Mouse (Mus musculus): ENCODE data around the gene Rsph10b. TPM values are rescaled to one million over a fixed set of nuclear protein-coding genes. Genes with fewer than 3 reads are reported as not detected.
A peak's percentile ranks its signal among the peaks of the same experiment; 100 is the strongest.

The Rsph10b gene
- total RNA-seq (2015; ENCODE audit: low replicate concordance) (4.4 TPM in 1 of 2 replicates, not detected in the other), total RNA-seq (2017; ENCODE audit: low replicate concordance) (3.8 and 7.0 TPM in 2 replicates)

DNA sequence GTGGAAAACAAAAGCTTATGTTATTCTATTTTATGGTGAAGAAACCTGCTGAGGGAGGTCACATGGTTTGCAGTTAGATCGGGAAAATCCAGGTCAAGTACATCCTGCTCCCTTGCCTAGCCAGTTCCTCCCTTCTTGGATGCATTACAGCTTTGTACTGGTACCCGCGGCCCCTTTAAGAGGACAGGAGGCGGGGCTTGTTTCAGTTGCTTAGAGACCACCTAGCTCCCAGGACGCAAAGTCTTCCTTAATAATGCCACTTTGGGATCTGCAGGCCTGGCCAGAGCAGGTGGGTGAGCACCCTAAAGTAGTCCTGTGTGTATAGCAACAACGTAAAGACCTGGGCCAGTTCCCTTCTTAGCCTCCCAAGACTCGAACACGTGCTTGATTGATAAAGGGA is at the start of gene Rsph10b:
Gene Rsph10b, plus strand, starts transcription at position 205 of the 400 bp plus-strand sequence.
- ATAC-seq (replicated peaks; ENCODE audit: low FRiP score, poor library complexity, severe bottlenecking): no peak

DNA sequence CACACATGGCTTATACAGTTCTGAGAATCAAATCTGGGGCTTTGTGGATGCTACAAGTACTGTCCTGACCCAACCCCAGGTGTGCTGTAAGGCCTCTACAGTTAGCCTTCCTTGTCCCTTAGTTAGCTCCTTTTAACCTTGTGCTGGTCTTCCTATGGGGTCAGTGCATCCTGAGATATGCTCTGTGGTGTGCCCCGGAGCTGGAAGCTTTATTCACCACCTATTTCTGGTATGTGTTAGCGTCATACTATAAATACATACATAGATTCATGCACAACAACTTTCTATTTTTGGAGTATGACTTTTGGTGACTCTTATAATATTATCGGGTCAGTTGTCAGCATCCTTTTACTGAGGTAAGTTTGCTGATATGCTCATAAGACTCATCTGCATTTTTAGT is 47.6 kb upstream of the Rsph10b start:
- ATAC-seq (replicated peaks; ENCODE audit: low FRiP score, poor library complexity, severe bottlenecking): no peak

- no peak for ATAC-seq (replicated peaks; ENCODE audit: low FRiP score, poor library complexity, severe bottlenecking)
Measured at GRCm38 (mm10) chr5:143890741-143891140, 42.1 kb upstream of the Rsph10b start.

DNA sequence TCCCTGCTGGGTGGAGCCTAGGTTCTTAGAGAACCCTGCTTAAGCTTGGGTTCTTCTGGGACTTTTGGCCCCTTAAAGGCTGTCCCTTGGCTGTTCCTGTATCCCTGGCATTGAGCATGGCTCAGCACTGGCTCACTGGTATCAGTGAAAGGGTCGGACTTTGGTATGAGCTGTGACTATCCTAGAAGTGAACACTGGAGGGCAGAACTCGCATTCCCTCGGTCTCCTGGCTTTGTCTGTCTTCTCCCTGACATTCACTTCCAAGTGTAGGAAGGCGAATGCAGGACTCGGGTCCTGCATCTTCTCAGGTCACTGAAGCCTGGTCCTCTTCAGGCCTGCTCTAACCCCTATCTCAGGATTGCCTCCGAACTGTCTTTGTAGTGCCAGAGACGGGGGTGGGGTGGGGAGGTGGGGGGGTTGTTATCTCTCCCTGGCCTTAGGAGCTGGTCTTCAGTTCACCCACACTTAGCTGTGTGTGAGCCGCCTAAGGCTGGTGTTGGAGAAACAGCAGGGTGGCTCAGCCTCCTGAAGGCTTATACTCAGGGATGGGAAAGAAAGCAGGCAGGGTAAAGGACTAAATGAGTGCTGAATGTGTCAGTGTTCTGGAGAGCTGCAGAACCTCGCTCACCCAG is 40.5 kb upstream of the Rsph10b start:
- ATAC-seq (replicated peaks; ENCODE audit: low FRiP score, poor library complexity, severe bottlenecking): no peak

DNA sequence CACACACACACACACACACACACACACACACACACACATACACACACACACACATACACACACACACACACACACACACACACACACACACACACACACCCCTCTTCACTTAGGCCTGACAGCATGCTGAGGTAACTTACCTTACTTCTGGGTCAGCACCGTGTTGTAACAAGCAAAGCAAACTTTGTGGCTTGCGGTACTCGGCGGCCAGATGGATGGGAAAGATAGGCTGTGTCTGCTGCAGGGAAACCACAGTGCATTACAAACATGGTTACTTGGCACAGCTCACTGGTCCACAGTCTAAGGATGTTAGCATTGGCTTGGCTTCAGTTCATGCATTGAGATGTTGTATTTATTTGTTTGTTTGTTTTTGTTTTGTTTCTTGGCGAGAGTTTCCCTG is 39.4 kb upstream of the Rsph10b start:
- ATAC-seq (replicated peaks; ENCODE audit: low FRiP score, poor library complexity, severe bottlenecking): no peak

GRCm38 (mm10) chr5:143897635-143898330 is 35.1 kb upstream of the Rsph10b start, which contains the start of gene Ankrd61:
Gene Ankrd61, minus strand, starts transcription at chr5:143897685.
- ATAC-seq (replicated peaks; ENCODE audit: low FRiP score, poor library complexity, severe bottlenecking): no peak

- ATAC-seq (replicated peaks; ENCODE audit: low FRiP score, poor library complexity, severe bottlenecking): 0 out of 2 replicates have a peak, but pooled peaks have one; percentile 1
Measured at GRCm38 (mm10) chr5:143902111-143902510, 30.7 kb upstream of the Rsph10b start.

GRCm38 (mm10) chr5:143903813-143904212 is 29.0 kb upstream of the Rsph10b start:
- peak; percentile 36; the same call in 1 of the 2 replicates for ATAC-seq (replicated peaks; ENCODE audit: low FRiP score, poor library complexity, severe bottlenecking)

DNA sequence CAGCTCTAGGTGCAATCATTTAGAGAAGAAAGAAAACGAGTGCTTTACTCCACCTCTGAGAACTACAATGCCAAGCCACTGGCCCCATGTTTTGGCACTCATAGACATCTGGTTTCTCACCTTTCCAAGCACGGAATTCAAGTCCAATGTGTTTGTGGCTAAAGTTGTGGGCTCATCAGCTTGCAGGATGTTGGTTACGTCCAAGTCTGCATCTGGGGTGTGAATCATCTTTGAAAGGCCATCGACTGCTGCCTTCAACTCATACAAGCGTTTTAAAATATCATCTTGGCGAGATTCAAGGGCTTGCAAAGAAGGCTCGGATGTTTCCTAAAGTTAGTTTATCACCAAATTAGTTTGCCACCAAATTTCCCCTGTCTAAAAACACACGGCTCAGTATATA is 26.4 kb upstream of the Rsph10b start:
- ATAC-seq (replicated peaks; ENCODE audit: low FRiP score, poor library complexity, severe bottlenecking): no peak

- ATAC-seq (replicated peaks; ENCODE audit: low FRiP score, poor library complexity, severe bottlenecking): peak; percentile 40
Measured at GRCm38 (mm10) chr5:143908926-143909325, 23.9 kb upstream of the Rsph10b start.

DNA sequence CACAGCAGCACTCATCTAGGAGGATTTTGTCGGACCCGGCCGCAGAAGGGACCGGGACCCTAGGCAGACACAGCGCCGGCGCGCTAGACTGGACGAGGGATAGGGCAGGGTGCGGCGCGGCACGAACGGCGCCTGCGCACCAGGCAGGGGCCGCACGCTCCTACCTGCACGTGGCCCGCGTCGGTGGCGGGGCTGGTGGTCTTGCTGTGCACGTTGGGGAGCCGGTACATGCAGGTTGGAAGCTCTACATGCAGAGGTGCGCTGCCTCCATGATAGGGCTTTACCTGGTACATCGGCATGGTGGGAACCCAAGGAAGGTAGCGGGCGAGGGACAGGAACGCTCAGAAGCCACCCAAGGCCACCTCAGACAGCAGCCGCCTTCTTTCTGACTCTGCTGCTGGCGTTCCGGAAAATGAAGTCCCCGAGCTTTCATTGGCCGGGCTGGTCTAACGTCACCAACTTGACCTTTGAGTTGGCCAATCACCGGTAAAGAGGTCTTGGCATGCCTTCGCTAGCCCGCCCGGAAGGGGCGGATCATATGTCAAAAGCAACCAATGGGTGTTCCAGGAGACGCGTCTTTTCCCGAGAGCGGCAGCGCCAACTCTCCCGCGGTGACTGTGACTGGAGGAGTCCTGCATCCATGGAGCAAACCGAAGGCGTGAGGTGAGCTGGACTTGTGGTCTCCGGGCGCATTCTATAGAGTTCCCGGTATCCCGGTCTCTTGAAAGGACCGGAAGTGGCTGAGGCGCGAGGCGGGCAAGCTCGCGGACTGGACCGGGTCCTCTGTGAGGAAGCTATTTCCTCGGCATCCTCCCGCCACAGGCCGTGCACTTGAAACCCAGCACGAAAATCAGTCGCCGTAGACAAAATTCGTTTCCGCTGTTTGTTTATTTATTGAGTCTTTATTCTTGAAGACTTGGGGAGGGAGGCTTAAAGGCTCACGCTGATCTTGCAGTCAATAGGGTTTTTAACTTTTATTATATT is 23.1 kb upstream of the Rsph10b start, which contains the start of the genes Aimp2 and Pms2:
Gene Aimp2, minus strand, starts transcription at position 431 of the 984 bp plus-strand sequence.
Gene Pms2, plus strand, starts transcription at position 548 of the 984 bp plus-strand sequence.
- peak; percentile 89 for ATAC-seq (replicated peaks; ENCODE audit: low FRiP score, poor library complexity, severe bottlenecking)

GRCm38 (mm10) chr5:143916221-143916620 is 16.6 kb upstream of the Rsph10b start:
- no peak for ATAC-seq (replicated peaks; ENCODE audit: low FRiP score, poor library complexity, severe bottlenecking)

DNA sequence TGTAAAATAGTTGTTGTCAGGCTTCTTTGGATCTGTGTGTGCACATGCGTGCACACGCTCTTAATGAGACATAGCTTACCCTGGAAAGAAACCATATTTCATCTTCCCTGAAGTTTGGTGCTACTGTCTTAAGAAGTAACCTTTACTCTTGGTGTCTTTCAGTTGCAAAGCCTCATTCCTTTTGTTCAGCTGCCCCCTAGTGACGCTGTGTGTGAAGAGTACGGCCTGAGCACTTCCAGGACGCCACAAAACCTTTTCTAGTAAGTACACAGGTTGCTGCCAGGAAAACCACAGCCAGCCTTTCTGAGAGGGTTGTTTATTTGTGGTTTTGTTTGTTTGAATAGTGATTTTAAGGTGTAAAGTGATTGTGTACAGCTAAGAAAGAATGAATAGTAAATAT is 15.4 kb upstream of the Rsph10b start:
- peak; percentile 89 for ATAC-seq (replicated peaks; ENCODE audit: low FRiP score, poor library complexity, severe bottlenecking)

DNA sequence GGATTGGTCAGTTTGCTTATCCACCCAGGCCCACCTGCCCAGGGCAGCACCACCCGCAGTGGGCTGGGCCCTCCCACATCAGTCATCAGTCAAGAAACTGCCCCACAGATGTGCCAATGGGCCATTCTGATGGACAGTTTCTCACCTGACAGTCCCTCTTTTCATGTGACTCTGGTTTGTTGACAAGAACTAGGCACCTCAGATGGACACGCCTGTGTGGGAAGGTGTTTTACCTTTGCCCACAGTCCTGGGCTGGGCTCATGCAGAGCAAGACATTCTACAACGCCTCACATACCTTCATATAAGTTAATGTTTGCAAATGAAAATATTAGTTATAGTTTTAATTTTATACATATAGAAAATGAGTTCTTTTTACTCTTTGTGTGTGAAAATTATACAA is 14.7 kb upstream of the Rsph10b start:
- ATAC-seq (replicated peaks; ENCODE audit: low FRiP score, poor library complexity, severe bottlenecking): no peak

DNA sequence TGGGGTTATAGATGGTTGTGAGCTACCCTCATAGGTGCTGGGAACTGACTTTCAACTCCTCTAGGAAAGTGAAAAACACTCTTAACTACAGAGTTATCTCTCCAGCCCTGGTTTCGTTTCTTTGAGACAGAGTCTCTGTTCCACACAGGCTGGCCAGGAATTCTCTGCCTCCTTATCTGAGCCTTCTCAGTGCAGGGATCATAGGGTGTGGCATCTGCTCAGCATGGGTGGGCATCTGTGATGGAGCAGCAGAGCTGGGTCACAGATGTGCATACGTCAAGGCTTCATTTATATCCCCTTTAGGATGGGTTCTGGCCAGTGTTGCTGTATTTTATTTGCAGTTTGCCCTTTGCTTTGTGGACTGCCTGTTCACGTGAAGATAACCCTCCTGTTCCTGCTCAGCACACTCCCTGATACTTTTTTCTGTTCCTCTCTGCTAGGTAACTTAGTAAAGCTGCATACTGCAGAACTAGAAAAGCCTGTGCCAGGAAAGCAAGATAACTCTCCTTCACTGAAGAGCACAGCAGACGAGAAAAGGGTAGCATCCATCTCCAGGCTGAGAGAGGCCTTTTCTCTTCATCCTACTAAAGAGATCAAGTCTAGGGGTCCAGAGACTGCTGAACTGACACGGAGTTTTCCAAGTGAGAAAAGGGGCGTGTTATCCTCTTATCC is 7.9 kb upstream of the Rsph10b start:
- ATAC-seq (replicated peaks; ENCODE audit: low FRiP score, poor library complexity, severe bottlenecking): peak; percentile 98

- ATAC-seq (replicated peaks; ENCODE audit: low FRiP score, poor library complexity, severe bottlenecking): no peak
Measured at GRCm38 (mm10) chr5:143927875-143928274, 5.0 kb upstream of the Rsph10b start, which contains the start of gene Gm42421. Gene Gm42421, plus strand, starts transcription at chr5:143928175.

GRCm38 (mm10) chr5:143929291-143929690 is 3.5 kb upstream of the Rsph10b start:
- ATAC-seq (replicated peaks; ENCODE audit: low FRiP score, poor library complexity, severe bottlenecking): no peak

DNA sequence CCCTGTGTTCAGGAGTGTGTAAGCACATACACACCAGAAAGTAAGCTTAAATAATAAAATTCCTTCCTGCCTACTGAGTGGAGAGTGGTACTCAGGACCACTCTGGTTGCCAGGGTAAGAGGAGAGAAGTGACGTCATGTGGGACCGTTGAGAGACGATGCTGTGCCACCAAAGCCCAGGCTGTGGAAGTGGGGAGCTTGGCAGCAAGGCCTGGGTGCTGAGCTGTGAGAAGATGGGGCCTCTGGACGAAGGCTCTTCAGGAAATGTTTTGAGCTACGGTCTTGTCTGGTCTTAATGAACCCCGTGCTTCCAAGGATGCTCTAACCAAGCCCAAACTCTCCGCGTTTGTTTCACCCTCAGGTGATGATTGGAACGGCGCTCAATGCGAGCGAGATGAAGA is 2.2 kb upstream of the Rsph10b start:
- ATAC-seq (replicated peaks; ENCODE audit: low FRiP score, poor library complexity, severe bottlenecking): no peak

GRCm38 (mm10) chr5:143931863-143932580 is 813 bp upstream of the Rsph10b start:
- ATAC-seq (replicated peaks; ENCODE audit: low FRiP score, poor library complexity, severe bottlenecking): no peak

Data from erythroblast, adult 5-6 weeks (primary cell).